Mouse (Mus musculus) small intestine, adult 2 months (tissue): Measurements from ENCODE around the gene Cdc45.

Source experiments
- CTCF ChIP-seq: fragments of 200-500 bp; IDR thresholded peaks from 2 replicates; pipeline ENCODE4 v1.5.1; 2012; ENCODE audit warnings: low read depth, mild to moderate bottlenecking, control low read depth, inconsistent platforms, low read length, moderate library complexity, mixed read lengths; ENCODE audit not compliant: insufficient replicate concordance, insufficient read length; ENCODE audit errors: extremely low read depth
- POLR2A ChIP-seq: fragments of 200-500 bp; IDR thresholded peaks from 2 replicates; pipeline ENCODE4 v1.6.1; 2012; ENCODE audit warnings: low read depth, mild to moderate bottlenecking, control low read depth, inconsistent platforms, low read length, moderate library complexity

- TF ChIP-seq CTCF (no peak), POLR2A (no peak)
These were observed 34.4 kb downstream of the Cdc45 start for GRCm38 (mm10) chr16:18777101-18778080.
